Mouse (Mus musculus) heart, postnatal 25 days (tissue): Measurements from ENCODE around the gene Abca8b. TPM values are rescaled to one million over a fixed set of nuclear protein-coding genes. Genes with fewer than 3 reads are reported as not detected.
A peak's percentile ranks its signal among the peaks of the same experiment; 100 is the strongest.

Experiments
- DNase-seq: peaks from one replicate; pipeline ENCODE4 v3.0.0; 2022; ENCODE audit warnings: low spot score
- intact Hi-C: fragments of 180-260 bp; cut with DNase I; formaldehyde crosslinking; loops from one replicate; pipeline ENCODE4 v1.15.1; 2025
- total RNA-seq, 2 experiments: library from RNA; stranded (reverse); gene quantifications; 2 replicates each; pipeline ENCODE4 v1.2.3; 2021

Gene Abca8b
- total RNA-seq, 2 experiments from 2014 or later = 6.6 to 8.5 TPM

DNA sequence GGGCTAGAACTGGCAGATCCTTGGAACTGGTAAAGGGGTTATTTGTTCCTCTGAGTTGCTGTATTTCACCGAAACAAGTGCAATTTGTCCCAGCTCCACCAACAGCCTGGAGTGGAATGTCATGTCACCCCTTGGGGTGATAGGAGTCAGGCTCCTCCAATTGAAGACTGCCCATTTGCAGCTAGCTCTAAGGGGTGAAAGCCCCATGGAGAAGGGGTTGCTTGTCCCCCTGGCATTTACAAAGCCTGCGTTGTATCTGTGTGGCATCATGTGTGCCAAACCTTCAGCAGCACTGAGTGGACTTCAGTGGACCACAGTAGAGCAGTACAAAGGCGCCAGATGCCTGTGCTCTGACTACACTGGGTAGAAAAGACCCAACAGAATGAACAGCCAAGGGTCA lies 110.1 kb downstream of the Abca8b start:
- no peak for DNase-seq
- intact Hi-C loops = loop anchor here (5.0 kb wide), 1 partner anchor 212 kb away; the partner anchor contains the start of gene Abca8a

DNA sequence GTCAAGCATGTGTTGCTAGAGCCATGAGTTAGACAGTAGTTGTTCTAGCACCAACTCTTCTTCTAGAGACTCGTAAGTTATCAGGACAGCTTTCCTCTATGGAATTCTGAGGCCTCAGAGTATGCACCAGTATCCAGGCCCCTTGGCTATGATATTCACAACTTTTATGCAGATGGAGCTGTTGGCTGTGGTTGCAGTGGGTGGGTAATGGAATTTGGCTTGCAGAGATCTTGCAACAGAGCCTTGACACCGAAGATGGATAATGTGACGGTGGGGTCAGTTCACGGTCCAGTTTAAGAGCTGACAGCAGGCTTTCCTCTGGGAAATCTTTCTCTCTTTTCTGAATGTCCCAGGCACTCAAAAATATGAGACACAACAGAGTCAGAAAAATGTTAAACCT lies 110.8 kb downstream of the Abca8b start:
- intact Hi-C loops = loop anchor here (5.0 kb wide), 1 partner anchor 212 kb away; the partner anchor contains the start of gene Abca8a
- DNase-seq = peak; percentile 73

- no peak for DNase-seq
- intact Hi-C loops = no loop called here
Measured at GRCm38 (mm10) chr11:109884126-109884525, 111.5 kb downstream of the Abca8b start.

Other genes with a start within 250 kb of the Abca8b start
- not detected for gene 1700012B07Rik, start 167.8 kb downstream of the Abca8b start, total RNA-seq
- 10 to 100 TPM; 39.1 to 57.6 TPM for gene Abca8a, start 100.1 kb upstream of the Abca8b start, total RNA-seq
- gene Abca9, start 172.4 kb upstream of the Abca8b start, total RNA-seq = 10 to 100 TPM; 11.5 to 14.4 TPM